In the genomic region with DNA sequence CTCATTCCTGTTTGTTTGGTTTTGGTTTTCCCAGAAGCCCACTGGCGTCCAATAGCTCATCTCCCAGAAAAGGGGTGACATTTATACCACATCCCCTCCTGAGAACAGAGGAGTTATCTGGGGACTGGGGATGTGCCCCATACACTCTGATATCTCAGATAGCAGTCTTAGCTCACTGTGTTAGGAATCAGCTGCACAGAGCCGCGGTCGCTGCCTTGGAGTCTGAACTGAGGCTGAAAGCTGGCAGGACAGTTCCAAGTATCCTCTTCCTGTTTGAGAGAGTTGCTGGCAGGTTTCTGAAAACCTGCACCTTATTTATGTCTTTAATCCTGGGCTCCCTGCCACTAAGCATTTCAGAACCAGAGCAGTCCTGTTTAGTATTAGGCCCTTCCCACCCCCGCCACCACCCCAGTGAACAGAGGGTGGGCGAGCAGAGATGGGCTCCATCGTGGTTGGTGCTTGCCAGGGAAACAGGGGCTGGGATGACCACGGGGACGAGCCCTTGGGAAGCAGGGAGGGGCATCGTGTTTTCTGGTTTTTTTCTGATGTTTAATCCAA, we compare ENCODE assay signal across 14 mouse cellular contexts.
A peak's percentile ranks its signal among the peaks of the same experiment; 100 is the strongest.
DNase-seq lines count a peak whose midpoint lies in the region; ATAC-seq and TF ChIP-seq lines count a peak whose summit lies in the region.
"Had no signal": no experiment of that assay in that cellular context is flagged by ENCODE, and none has a peak within 500 bp of the region (broad histone marks: within the 10 kb centered on the region; RNA-seq: fewer than 3 reads in every experiment).

No protein-coding gene starts in this region.

- 0 out of 2 replicates have a peak, but pooled peaks cover 4% of the 10 kb centered on the region for H3K9me3 ChIP-seq in intestine, embryonic 14.5 days (ENCODE audit: control insufficient read depth, low read length)
- H3K9me3 ChIP-seq in intestine, postnatal 0 days (ENCODE audit: control insufficient read depth) = no peaks in the 10 kb centered on the region
- H3K9me3 ChIP-seq: embryonic facial prominence, embryonic 12.5 days had no signal

- H3K27me3 ChIP-seq in intestine, embryonic 14.5 days (replicated peaks; ENCODE audit: control insufficient read depth, insufficient read depth, low read length) = no peaks in the 10 kb centered on the region
- H3K27me3 ChIP-seq in intestine, postnatal 0 days (replicated peaks; ENCODE audit: control insufficient read depth, insufficient read depth, low read length) = no peaks in the 10 kb centered on the region
- H3K27me3 ChIP-seq: embryonic facial prominence, embryonic 12.5 days had no signal

- H3K9ac ChIP-seq in intestine, embryonic 14.5 days (ENCODE audit: low read length) = no peak overlapping the region
- no peak overlapping the region for H3K9ac ChIP-seq in intestine, postnatal 0 days (ENCODE audit: low read depth, low read length)
- H3K9ac ChIP-seq: embryonic facial prominence, embryonic 12.5 days had no signal

- no peak overlapping the region for H3K4me2 ChIP-seq in intestine, embryonic 14.5 days (ENCODE audit: low read length)
- H3K4me2 ChIP-seq in intestine, postnatal 0 days (replicated peaks; ENCODE audit: low read depth) = no peak overlapping the region
- H3K4me2 ChIP-seq: embryonic facial prominence, embryonic 12.5 days; heart, embryonic 11.5 days had no signal

- no peak for TF ChIP-seq CTCF in intestine, postnatal 0 days (IDR thresholded peaks at IDR 0.05; ENCODE audit: low read depth)

- intact Hi-C loops in left cerebral cortex, postnatal 25 days (cut with DNase I) = no loop called here

- no peak for DNase-seq in intestine, embryonic 14.5 days (ENCODE audit: low spot score)
- DNase-seq in urinary bladder, postnatal 14 days (ENCODE audit: low spot score) = peak; percentile 7
- DNase-seq in urinary bladder, postnatal 25 days (ENCODE audit: low spot score) = no peak
- DNase-seq in lung, postnatal 10 days = peak; percentile 82
- no peak for DNase-seq in layer of hippocampus, adult 11-12 months (ENCODE audit: low spot score)
- DNase-seq in left cerebral cortex, postnatal 25 days (ENCODE audit: low spot score in 2 of 2) = no peak
- DNase-seq: cerebellum, adult 9-10 months; layer of hippocampus, adult 9-11 months; liver; thymus, adult 18-20 months had no signal

- WGBS in intestine, embryonic 14.5 days = 39% methylated on average over 10 of the region's 10 CpGs
- 53% methylated on average over 10 of the region's 10 CpGs for WGBS in intestine, postnatal 0 days

- peaks cover 32% of the 10 kb centered on the region for H3K4me1 ChIP-seq in intestine, embryonic 14.5 days (replicated peaks; ENCODE audit: control insufficient read depth, insufficient read depth, low read length)
- no peaks in the 10 kb centered on the region for H3K4me1 ChIP-seq in intestine, postnatal 0 days (replicated peaks; ENCODE audit: control insufficient read depth, insufficient read depth, low read length)

- H3K4me3 ChIP-seq in intestine, embryonic 14.5 days (ENCODE audit: low read depth, low read length) = no peak overlapping the region
- H3K4me3 ChIP-seq in intestine, postnatal 0 days (ENCODE audit: low read depth, low read length) = no peak overlapping the region
- H3K4me3 ChIP-seq: embryonic facial prominence, embryonic 12.5 days had no signal

- no peak for ATAC-seq in intestine, embryonic 14.5 days (replicated peaks; ENCODE audit: low FRiP score, low TSS enrichment, low read depth)
- no peak for ATAC-seq in intestine, postnatal 0 days
- ATAC-seq in megakaryocyte progenitor cell, adult 5-6 weeks (replicated peaks; ENCODE audit: poor library complexity) = no peak

- H3K36me3 ChIP-seq in intestine, embryonic 14.5 days (ENCODE audit: control insufficient read depth, insufficient read depth, low read length) = no peaks in the 10 kb centered on the region
- H3K36me3 ChIP-seq in intestine, postnatal 0 days (ENCODE audit: control insufficient read depth, insufficient read depth) = no peaks in the 10 kb centered on the region
- H3K36me3 ChIP-seq: embryonic facial prominence, embryonic 12.5 days had no signal

- H3K27ac ChIP-seq in intestine, embryonic 14.5 days (ENCODE audit: low read depth) = 0 out of 2 replicates have a peak overlapping the region, but pooled peaks have one; percentile 27
- no peak overlapping the region for H3K27ac ChIP-seq in intestine, postnatal 0 days (ENCODE audit: low read depth, low read length)
- H3K27ac ChIP-seq: embryonic facial prominence, embryonic 12.5 days had no signal

Comparison
In these comparisons a context has a peak if more than half of its experiments do, and no peak if none do; other contexts are left out.
1. DNase-seq: peak in urinary bladder, postnatal 14 days (single experiment) and lung, postnatal 10 days (single experiment); none in intestine, embryonic 14.5 days (single experiment), urinary bladder, postnatal 25 days (single experiment), layer of hippocampus, adult 11-12 months (single experiment) and left cerebral cortex, postnatal 25 days (0 of 2).